Mouse (Mus musculus) megakaryocyte progenitor cell, adult 5-6 weeks (primary cell): Measurements from ENCODE around the gene Syt7. TPM values are rescaled to one million over a fixed set of nuclear protein-coding genes. Genes with fewer than 3 reads are reported as not detected.

Experiments
- ATAC-seq: replicated peaks from 2 replicates; pipeline ENCODE4 v1.8.0; 2016; ENCODE audit warnings: mild to moderate bottlenecking, moderate TSS enrichment, inconsistent platforms; ENCODE audit not compliant: poor library complexity
- total RNA-seq, 2 experiments: library from RNA; stranded (forward) in 1 of 2; stranded (reverse) in 1 of 2; fragments of 157-497, 149-512 nt in 1 of 2; fragments of 200-1000 nt in 1 of 2; gene quantifications; 2 replicates each; pipeline versions ENCODE4 v1.2.3 to v1.2.4; 2015 to 2017

Gene Syt7
- total RNA-seq, 2 experiments from 2014 or later: not detected

DNA sequence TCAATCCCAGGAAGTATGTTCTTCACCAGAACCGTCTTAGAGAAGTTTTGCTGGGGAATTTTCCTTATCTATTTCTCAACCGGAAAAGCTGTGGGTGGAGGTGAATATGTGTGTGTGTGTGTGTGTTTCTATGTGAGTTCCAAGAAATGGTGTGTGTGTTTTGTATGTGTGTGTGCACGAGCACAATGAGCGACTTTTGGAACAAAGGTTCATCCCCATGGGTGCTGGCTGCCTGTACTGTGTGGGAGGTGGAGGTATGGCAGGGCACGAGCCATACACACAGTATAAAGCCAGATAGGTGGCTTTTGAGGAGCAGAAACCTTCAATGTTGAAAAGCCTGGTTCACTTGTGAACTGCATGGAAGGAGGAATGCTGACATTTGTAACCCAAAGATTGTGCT lies 1.2 kb upstream of the Syt7 start:
- no peak for ATAC-seq

DNA sequence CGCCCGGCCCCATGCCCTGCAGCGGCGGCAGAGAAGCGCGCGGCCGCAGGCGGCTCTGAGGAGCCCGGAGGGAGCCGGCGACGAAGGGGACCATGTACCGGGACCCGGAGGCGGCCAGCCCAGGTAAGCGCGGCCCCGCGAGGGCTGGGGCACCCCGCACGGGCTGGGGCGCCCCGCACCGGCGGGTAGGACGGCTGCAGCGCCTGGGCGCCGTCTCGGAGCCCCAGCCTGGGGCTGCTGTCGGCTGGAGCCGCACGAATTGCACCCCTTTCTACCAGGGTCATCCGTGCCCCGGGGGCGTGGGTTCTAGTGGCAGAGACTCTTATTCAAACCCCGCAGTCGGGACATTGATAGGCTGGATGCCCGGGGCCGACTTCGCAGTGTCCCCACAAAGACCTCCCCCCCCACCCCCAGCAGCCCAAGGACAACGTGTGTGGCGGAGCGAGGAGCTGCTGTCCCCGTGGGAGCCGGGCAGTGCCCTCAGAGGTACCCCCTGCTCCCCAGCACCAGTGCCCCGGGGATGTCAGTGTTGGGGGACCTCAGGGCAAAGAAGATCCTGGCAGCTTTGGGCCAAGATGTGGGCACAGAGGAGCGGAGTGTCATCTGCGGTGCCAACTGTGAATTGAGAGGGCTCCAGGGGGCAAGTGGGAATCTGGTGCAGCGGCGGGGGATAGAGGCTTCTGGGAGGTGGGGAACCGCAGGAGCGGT lies 655 bp downstream of the Syt7 start:
- ATAC-seq: no peak

DNA sequence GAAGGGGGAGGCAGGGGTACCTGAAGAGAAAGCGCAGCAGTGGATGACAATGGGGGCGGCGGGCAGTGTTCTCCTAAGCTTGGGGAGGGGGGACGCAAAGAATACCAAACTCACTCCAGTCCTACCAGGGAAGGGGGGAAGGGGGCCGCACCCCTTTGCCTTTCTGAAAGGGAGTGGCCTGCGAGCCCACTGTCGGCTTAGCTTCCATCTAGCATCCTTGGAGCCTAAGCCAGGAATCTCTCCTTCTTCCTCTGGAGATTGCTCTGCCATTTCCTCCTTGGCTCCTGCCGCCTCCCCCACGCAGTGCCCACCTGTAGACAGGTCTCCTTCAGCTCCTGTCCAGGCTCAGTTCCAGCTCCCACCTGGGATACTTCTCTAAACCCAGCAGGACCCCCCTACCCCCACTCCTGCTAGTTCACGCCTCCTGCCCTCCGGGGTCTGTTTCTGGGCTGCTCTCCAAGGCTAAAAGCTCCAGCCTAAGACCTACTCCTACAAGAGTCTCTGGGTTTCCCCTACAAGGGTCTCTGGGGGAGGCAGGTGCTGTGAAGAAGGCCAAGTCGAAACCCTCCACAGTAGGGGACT lies 1.3 kb downstream of the Syt7 start:
- ATAC-seq: no peak

DNA sequence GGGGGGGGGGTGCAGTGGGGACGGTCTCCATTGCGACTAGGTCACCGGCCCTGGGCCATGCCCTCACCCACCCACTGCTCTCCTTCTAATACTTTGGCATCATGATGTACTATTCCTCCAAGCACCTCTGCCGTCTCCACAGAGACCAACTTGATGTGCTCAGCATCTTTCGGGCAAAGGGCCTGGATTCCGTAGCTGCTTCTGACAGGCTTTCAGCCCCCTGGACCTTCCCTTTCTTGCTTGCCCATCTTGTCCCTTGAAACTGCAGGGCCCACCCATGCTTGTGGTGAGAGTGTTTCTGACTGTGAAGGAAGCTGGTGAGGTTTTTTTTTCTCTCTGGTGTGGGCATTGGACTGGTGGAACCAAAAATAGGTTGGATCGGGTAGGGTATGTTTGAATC lies 2.1 kb downstream of the Syt7 start:
- no peak for ATAC-seq

DNA sequence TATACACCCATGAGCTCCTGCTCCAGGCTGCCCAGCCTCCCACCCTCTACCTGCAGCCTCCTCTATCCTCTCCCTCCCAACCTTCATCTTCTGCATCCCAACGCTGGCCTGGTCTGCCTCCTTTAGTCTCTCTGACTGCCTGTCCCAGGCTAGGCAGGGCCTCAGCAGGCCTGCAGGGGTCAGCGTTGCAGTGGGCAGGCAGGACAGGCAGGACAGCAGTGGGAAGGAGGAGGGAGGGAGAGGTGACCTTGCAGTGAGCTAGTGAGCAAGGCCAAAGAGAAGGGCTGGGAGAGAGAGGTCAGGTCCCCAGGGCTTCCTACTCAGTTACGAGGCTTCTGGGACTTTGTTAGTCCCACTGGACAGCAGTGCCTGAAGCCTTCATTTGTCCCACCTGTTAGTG lies 3.1 kb downstream of the Syt7 start:
- ATAC-seq: no peak

DNA sequence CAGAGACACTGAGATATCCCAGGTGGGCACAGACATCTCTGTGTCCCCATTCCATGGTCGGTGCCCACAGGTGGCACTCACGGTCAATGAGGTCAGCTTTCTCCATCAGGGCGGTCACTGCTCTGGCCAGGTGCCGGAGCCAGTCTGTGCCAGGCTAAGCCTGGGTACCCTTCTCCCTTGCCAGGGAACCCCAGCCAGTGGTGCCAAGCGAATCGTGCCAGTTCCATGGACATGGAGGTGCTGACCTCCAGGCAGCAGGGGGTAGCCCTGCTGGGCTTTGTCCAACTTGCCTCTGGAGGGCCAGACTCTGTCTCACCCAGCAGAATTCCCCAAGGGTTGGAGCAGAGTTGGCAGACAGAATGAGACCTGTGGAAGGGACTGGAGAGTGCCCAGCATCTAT lies 4.6 kb downstream of the Syt7 start:
- no peak for ATAC-seq

DNA sequence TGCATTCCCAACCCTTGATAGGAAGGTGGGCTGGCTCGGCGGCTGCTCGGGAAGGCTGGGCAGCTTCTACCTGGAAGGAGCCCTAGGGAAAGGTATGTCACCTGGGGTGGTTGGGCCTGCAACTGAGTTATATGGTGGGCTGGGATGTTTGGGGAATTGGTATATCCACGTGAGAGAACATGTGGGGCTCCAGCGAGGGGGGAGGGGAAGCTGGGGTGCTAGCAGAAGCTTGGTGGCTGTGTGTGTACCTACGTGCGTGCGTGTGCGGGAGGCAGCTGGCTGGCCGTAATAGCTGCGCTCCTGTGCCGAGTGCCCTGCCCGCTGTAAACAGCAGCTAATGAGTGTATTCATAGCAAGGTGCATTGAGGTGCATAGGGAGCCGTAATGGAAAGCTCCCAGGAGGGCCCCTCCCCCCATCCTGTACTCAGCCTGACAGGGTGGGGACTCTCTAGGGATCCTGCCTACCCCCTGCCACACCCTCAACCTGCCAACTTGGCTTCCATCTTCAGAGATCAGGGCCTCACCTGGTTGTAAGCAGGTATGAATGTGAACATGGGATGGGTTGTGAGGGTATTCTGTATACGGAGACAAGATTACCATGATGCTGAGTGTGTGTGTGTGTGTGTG lies 5.1 kb downstream of the Syt7 start:
- no peak for ATAC-seq

DNA sequence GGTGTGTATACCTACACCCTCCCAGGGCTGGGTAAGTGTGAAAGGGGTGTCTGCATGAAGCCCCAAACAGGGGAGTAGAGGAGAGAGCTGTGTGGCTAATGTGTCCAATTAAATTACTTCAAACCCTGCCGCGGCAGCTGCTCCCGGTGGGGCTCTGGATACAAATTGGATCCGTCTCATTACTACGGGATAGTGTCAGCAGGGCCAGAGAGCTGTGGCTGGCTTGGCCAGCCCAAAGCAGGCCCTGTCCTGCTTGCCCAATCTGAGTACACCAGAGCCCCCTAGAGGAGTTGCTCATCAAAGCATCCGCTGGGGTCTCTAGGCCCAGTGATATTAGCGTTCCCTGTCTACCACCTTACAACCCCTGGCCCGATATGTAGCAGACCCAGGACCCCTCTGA lies 6.3 kb downstream of the Syt7 start:
- ATAC-seq: no peak

DNA sequence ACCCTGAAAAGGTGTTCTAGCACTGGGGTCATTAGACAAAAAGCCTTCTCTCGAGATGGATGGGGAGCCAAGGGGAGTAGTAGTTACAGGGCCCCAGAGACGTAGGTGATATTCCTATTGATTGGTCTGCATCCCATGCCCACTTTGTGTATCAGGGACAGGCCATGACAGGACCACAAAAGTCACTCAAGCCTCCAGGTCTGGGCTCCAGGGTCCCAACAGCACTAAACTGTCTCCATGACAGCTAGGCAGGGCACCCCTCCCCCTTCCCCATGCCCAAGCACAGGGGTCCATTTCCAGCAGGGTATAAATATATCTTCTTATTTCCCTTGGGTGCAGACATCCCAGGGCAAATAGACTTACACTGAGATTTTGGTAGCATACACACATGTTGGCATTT lies 8.1 kb downstream of the Syt7 start:
- ATAC-seq: no peak

DNA sequence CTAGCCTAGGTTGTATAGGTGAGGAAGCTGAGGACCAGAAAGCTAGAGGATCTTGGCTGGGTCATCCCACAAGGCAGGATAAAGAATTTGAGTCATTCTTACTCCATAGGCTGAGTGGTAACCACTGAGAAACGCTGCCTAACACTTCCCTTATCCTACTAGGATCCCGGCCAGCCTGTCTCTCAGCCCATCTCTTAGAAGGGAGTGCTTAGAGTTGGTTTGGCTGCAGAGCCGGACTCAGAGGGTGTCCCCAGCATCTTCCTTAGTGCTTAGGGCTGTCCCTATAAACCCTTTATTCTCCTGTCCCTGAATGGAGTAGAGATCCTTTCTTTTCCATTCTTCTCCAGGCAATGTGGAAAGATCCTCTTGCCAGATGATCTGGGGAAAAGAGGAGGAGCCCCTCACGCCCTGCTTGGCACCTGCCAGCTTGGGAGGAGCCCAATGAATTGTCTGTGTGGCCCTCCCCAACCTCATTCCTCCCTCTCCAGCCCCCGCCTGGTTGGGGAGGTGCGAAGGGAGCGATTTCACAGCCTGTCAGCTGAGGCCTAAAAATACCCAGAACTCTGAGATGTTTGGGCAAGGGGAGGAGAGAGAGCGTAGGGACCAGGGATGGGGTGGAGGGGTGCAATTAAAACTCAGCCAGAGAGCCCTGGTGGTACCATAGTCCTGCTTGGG lies 8.7 kb downstream of the Syt7 start:
- ATAC-seq: no peak

DNA sequence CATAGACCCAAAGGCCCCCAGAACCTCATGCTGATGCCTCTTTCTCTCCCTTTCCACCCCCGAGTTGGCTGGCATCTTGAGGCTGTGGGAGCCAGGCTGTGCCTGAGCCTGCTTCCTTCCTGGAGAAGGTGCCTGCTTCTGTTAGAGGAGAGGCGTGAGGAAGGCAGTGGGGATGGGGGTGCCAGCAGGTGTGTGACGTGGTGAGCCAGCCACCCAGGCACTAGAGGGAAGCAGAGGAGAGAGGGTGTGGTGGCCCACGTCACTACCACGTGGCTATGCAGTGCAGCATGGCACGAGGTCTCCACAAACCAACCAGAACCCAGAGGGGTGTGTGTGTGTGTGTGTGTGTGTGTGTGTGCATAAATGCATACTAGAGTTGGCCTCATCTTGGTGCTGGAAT lies 9.4 kb downstream of the Syt7 start:
- ATAC-seq: no peak

DNA sequence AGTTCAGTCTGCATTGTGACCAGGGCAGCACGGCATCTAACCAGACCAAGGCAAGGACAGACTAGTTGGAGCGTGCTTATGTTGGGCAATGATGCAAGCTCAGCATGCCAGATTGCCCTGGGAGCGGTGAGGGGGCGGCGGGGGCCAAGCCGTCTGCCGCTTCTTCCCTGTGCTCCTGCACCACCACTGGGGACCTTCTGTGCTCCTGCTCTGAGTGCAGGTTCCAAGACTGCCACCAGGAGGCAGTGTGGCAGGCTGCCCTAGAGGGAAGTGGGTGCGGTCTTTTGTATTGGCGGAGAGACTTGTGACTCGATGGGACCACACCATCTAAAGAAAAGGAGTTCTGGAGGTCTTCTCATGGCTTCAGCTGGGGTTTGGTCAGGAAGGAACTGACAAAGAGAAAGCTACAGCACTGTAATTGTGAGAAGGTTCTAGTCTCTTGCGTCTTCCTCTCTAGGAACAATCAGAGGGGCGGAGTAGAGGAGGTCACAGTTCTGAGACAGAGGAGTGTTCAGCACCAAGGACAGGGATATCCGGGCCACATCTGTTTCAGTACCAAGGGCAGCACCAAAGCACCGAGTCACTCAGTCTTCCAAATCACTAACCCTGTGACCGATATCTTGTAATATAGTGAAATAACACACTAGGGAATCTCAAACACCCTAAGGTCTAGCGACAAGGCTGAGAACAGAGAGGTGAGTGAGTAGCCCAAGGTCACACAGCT lies 14.0 kb downstream of the Syt7 start:
- peak; percentile 99 for ATAC-seq

DNA sequence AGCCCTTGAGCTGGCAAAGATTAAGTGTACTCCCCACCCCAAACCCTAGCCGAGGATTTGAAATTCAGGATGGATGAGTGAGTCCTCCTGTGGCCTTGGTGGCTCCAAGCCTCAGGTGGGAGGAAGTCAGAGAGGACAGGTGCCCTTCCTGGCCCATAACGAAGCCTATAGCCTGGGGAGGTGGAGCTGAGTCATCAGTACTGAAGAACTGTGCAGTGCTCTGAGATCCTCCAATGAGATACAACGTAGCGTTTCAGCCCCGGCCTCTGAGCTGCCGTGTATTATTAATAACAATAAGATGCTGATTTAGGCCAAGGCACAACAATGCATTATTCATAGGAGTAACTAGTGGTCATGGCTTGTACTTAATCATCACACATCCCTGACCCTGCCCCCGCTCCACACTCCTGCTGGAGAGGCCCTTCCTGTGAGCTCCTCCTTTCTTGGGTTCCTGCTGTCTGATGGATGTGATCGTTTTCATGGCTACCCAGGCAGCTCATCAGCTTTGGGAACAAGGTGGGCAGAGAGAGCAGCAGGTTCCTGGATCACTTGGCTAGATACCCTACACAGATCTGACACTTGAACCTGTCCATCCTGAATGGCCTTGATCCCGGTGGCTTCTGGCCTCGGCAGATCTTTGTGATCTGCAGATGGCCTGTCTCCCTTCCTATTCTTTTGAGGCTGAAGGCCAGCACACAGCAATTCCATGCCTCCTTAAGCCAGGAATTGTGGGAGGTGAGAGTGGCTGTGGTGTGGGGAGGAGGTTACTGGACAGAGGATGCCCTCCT lies 14.9 kb downstream of the Syt7 start:
- ATAC-seq: no peak

DNA sequence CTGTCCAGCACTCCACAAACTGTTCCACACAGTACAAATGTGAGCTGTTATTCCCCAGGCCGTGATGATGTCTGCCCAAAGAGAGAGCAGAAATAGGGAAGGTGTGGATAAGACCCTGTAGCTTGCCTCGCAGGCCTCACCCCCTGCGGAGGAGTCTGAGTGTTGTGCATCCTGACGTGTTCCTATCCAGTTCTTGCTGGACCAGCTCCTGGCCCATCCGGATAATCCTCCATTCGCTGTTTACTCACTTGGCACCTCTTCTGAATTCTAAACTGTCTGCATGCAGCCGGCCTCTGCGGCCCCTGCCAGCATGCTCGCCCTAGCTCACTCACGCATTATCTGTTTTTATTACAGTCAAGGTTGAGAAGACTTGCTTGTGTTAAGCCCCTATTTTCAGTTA lies 15.5 kb downstream of the Syt7 start:
- ATAC-seq: no peak

DNA sequence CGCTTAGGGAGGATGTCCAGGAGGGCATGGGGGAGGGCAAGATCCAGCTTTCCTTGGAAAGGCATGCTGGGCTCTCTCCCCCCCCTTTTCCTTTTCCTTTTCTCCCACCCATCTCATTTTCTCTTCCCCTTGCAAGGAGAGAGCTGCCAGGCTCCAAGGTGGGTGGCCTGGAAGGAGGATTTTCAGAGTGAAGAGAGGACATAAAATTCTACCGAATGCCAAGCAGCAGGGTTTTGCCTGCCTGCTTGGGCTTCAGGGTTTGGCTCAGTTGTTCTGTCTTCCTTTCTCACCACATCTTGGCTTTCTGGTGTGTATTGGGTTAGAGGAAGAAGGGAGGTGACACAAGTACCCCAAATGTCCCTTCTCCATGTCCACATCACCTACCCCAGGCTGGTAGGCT lies 16.0 kb downstream of the Syt7 start:
- ATAC-seq: no peak

DNA sequence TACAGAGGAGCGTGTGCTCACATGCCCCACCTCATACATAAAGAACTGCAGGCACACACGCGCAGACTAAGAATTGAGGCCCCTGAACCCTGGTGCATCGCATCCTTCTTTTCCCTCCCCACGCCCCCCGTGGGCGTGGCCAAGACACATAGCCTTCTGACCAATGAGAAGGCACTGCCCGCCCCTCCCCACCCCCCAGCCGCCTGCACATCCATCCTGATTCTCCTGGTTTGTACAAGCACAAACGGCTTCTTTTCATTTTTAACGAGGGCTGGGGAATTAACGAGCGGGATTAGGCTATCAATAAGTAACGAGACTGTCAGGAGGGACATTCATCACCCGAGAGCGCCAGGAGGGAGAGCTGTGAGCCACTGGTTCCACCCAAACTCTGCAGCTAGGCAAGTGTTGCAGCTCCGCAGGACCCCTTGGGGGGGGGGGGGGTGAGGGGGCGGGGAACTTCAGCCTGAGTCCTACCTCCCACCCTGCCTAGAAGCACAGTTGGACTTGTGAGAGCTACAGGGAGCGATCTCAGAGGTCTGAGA lies 24.9 kb downstream of the Syt7 start:
- no peak for ATAC-seq

DNA sequence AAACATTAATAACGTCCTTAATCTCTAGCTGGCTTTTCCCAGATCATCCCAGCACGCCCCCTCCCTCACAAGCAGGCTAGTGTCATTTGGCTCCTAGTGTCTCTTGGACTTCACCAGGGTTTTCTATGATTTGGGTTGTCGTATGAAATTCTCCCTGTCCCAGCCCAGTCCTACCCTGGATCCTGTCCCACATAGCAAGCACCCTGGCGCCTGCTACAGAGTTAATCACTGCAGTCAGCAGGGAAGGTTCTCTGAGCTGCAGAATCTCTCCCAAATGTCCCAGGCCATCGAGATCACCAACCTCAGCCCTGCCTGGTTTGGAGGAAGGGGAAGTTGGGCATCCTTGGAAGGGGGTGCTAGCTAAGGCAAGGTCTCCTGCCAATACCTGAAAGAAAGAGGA lies 26.6 kb downstream of the Syt7 start:
- ATAC-seq: no peak

DNA sequence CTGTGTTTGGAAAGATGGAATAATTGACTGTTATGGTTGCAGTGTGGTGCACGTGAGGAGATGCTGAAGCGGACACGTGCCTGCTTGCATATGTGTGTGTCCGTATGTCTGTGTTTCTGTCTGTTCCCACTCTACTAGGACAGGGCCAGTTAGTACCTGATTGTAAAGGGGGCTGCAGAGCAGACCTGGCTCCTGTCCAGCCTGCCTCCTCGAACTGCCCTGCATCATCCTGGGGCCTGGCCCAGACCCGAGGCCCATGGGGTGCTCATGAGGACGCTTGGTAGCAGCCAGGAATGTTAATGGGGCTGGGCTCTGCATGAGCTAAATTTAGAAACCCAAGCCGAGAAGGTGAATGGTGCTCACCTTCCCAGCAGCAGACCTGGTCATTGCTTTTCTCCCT lies 28.0 kb downstream of the Syt7 start:
- ATAC-seq: no peak

DNA sequence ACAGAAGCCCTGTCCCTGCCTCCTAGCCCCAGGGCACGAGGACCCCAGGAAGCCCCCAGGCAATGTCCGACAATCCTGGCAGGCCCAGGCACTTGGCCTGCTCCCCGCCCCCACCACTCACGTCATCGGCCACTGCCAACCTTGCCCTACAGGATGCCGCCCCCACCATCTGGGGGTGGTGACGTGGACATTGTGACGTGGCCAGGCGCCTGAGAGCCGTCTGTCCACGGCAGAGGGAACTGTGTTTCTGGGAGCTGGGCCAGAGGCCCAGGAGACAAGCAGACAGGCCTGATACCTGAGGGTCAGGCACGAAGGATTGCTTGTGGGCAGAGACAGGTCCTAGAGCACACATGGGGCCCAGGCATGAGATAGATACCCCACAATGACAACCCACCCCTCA lies 28.5 kb downstream of the Syt7 start:
- no peak for ATAC-seq
